Mouse (Mus musculus) embryo, embryonic 10 days (tissue): ENCODE data around the gene Ccdc107.

ENCODE experiments used
- DNase-seq: peaks from one replicate; pipeline ENCODE4 v3.0.0-alpha.2; 2015; ENCODE audit warnings: low spot score

The Ccdc107 gene

GRCm38 (mm10) chr4:43492821-43493185 is at the start of gene Ccdc107:
Ccdc107 (plus strand) TSS chr4:43492900.
- DNase-seq: peak; percentile 95

GRCm38 (mm10) chr4:43443511-43443910 is 49.2 kb upstream of the Ccdc107 start:
- peak; percentile 41 for DNase-seq

DNA sequence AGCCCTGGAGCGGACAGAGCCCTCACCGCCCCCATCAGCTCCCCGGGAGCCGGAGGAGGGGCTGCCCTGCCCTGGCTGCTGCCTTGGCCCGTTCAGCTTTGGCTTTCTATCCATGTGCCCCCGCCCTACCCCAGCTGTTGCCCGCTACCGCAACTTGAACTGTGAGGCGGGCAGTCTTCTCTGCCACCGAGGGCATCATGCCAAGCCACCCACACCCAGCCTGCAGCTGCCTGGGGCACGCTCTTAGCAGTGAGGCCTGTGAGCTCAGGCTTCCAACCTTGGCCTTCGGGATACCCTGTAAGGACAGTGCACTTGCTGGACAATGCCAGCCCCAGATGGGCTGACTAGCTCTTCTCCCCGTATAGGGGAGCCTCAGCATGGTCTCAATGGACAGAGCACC is 45.4 kb upstream of the Ccdc107 start:
- DNase-seq: no peak

DNA sequence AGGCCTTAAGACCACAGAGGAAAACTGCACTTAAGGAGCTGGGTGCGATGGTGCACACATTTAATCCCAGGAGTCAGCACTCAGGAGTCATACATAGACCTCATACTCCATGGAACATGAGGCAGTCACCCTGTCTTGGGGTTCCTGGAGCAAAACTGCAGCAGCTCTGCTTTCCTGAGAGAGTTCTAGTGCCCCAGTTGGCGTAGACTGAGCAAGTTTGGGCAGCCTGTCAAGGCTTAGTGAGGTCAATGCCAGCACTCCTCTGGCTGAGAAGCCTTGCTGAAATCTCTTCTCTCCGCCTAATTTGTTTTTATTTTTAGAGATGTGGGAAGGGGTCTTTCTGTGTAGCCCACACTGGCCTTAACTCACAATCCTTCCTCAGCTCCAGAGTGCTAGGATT is 44.1 kb upstream of the Ccdc107 start:
- DNase-seq: no peak

- no peak for DNase-seq
Observed at GRCm38 (mm10) chr4:43452315-43452714, 40.4 kb upstream of the Ccdc107 start.

DNA sequence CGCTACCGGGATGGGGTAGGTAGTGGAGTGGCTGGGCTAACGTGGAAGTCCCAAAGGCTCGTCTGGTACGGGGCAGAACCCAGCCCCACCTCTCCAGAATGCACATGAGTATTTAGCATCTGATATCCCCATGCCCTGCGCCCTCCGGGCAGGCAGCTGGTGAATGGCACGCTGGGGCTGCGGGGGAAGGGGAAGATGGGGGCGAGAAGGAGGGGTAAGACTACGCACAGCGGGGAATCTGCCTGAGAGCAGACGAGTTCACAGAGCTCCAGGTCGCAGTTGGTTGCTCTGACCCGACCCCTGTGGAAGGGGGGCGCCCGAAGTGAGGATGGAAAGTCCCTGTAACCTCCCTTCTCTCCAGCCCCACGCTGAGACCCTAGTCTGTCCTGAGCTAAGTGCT is 39.3 kb upstream of the Ccdc107 start:
- peak; percentile 28 for DNase-seq

DNA sequence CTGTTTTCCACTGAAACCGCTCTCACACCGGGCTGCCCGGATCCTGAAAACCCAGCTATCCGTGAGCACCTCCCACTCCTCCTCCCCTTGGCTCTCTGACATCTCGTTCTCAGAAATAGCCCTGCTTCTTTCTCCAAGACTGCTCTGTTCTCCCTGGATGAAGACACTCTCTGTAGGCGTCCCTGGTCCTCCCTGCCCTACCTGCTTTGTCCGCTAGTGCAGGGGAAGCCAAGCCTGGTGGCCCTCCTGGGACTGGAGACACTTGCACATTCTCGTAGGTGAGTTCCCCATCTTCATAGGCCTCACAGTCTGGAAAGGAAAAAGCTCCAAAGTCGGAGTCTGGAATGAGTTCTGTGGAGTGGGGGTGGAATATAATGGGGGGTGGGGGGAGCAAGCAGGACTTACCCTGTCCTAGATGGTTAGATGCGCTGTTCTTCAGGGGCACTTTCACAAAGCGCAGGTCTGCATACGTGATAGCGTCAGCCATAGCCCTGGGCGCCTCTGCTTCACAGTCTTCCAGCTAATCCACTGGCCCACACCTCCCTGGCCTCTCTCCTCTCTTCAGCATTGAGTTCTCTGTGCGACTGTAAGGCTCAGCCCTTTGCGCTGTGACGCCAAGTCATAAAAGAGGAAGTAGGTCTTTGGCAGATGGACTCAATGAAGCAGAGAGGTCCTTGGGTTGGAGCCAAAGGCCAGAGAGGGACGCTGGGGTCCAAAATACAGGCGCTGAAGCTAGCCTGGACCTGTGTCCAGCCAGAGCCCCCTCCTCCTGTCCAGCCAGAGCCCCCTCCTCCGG is 38.5 kb upstream of the Ccdc107 start, which contains the start of gene Cd72:
Cd72 (minus strand) TSS at position 588 of the 796 bp plus-strand sequence.
- peak; percentile 21 for DNase-seq

DNA sequence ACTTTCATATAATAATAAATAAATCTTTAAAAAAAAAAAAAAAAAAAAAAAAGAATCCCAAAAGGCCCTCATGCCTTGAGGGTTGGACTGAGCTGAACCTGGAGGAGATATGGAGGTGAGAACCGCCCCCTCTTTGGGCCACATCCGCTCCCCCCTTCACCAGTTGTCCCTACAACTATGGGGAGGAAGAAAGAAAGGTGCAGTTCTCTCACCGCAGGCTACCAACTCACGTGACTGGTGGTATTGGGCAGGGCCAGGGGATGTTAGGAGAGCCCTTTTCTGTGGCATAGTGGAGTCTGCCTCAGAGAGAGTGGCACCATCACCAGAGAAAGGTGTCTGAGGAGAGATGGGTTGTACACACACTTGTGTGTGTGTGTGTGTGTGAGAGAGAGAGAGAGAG is 36.2 kb upstream of the Ccdc107 start:
- DNase-seq: no peak

GRCm38 (mm10) chr4:43457124-43457523 is 35.6 kb upstream of the Ccdc107 start:
- DNase-seq: no peak

- no peak for DNase-seq
Observed at GRCm38 (mm10) chr4:43463102-43463501, 29.6 kb upstream of the Ccdc107 start.

GRCm38 (mm10) chr4:43465935-43466334 is 26.8 kb upstream of the Ccdc107 start:
- no peak for DNase-seq

DNA sequence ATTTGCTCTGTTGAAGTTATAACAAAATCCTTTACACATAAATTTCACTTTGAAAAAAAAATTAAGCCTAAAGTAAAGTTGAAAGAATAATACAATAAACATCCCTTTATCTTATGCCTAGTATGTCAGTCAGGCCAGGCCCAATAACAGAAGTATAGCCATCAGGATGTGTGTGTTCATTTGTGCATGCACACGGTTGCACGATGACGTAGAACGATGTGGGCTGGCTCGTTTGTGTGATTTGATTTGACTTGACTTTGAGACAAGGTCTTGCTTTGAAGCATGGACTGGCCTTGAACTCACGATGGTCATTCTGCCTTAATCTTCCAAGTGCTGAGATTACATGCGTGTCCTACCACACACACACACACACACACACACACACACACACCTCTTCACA is 25.8 kb upstream of the Ccdc107 start:
- no peak for DNase-seq

DNA sequence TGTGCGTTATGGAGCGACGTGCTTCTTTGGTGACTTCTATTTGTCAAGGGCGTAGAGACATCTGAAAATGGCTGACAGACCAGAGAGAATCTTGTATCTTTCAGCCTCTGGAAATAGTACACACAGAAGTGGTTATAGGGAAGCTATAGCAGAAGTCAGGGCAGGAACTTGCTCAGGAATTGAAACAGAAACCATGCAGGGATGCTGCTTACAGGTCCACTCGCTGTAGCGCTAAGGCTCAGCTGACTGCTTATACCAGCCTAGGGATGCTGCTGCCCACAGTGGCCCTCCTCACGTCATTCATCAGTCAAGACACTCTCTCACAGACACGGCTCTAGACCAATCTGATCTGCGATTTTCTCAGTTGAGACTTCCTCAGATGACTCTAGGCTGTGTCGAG is 22.4 kb upstream of the Ccdc107 start:
- no peak for DNase-seq

GRCm38 (mm10) chr4:43473636-43474035 is 19.1 kb upstream of the Ccdc107 start:
- no peak for DNase-seq

- no peak for DNase-seq
Observed at GRCm38 (mm10) chr4:43476604-43477003, 16.1 kb upstream of the Ccdc107 start.

- peak; percentile 97 for DNase-seq
Observed at GRCm38 (mm10) chr4:43477857-43478533, 14.7 kb upstream of the Ccdc107 start.

DNA sequence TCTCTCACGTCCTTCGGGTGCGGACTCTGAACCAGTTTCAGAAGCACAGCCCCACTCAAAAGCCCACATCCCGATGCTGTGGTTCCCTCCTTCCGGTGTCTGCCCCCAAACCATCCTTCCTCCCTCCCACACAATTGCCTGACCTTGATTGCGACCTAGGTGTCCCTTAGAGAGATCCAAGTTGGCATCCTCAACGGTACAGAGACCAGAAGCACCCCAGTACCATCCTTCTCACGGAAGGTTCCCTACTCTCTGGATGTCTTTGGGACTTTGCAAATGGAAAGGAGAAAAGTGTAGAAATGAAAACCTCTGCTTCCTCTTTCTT is 14.2 kb upstream of the Ccdc107 start:
- no peak for DNase-seq

- peak; percentile 82 for DNase-seq
Observed at GRCm38 (mm10) chr4:43478906-43479832, 13.5 kb upstream of the Ccdc107 start.

GRCm38 (mm10) chr4:43480985-43481384 is 11.7 kb upstream of the Ccdc107 start:
- no peak for DNase-seq

DNA sequence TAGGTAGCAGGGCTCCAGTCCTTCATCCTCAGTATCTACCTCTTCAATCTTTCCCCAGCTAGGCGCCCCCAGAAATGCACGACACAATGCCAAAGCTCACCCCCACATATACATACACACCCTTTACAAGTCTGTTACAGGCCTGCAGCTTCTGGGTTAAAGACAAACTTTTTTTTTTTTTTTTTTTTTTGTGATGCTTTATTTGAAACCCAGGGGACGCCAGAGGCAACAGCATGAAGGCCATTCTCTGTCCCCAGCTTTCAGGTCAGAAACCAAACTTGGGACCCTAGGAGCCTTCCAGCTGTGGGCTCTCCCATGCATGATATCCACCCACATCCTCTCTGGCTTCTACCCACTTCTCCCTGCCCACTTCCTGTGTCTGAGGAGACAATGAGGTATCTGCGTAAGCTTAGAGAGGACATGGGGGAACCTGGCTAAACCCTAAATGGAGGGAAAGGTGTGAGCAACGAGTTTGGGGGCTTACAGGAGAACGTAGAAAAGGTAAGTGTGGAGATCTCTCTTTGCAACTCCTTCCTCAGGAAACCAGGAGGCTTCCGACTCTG is 10.7 kb upstream of the Ccdc107 start:
- DNase-seq: no peak

- no peak for DNase-seq
Observed at GRCm38 (mm10) chr4:43482591-43482990, 10.1 kb upstream of the Ccdc107 start.

GRCm38 (mm10) chr4:43483535-43484091 is 9.1 kb upstream of the Ccdc107 start, which contains the start of gene Sit1:
Sit1 (minus strand) TSS chr4:43483734.
- DNase-seq: no peak
